Mouse (Mus musculus) MEL (cell line): ENCODE results near the gene Odf3b.

Source experiments
- CTCF ChIP-seq, 3 experiments: IDR thresholded peaks in 2 of 3; conservative IDR thresholded peaks in 1 of 3; 2 replicates each; pipeline ENCODE4 v1.5.1; 2011 to 2012; ENCODE audit warnings: low read length in 3 of 3, low read depth in 2 of 3, mild to moderate bottlenecking in 2 of 3, improper control_type of control experiment in 1 of 3, inconsistent platforms in 1 of 3, mixed read lengths in 1 of 3, moderate library complexity in 1 of 3; ENCODE audit not compliant: control insufficient read depth in 1 of 3, insufficient read depth in 1 of 3, poor library complexity in 1 of 3, severe bottlenecking in 1 of 3
- ELF1 ChIP-seq: IDR thresholded peaks from 2 replicates; pipeline ENCODE4 v1.6.1; 2014; ENCODE audit warnings: low read depth, mild to moderate bottlenecking, inconsistent platforms, low read length, improper control_type of control experiment, moderate library complexity
- EP300 ChIP-seq, 2 experiments: IDR thresholded peaks; 2 replicates each; pipeline ENCODE4 v1.6.1; 2011; ENCODE audit warnings: improper control_type of control experiment in 2 of 2, low read length in 2 of 2, low read depth in 1 of 2, mild to moderate bottlenecking in 1 of 2
- JUND ChIP-seq: IDR thresholded peaks from 2 replicates; pipeline ENCODE4 v1.6.1; 2011; ENCODE audit warnings: low read depth, mild to moderate bottlenecking, improper control_type of control experiment, low read length
- POLR2A ChIP-seq, 2 experiments: IDR thresholded peaks; 2 replicates each; pipeline ENCODE4 v1.6.1; 2011 to 2012; ENCODE audit warnings: low read length in 2 of 2, mild to moderate bottlenecking in 2 of 2, control low read depth in 1 of 2, improper control_type of control experiment in 1 of 2, low read depth in 1 of 2, moderate library complexity in 1 of 2; ENCODE audit not compliant: control insufficient read depth in 1 of 2, insufficient read depth in 1 of 2, poor library complexity in 1 of 2
- POLR2AphosphoS2 ChIP-seq: IDR thresholded peaks from 2 replicates; pipeline ENCODE4 v1.6.1; 2011; ENCODE audit warnings: low read length, improper control_type of control experiment
- TAL1 ChIP-seq: IDR thresholded peaks from 2 replicates; pipeline ENCODE4 v1.6.1; 2012; ENCODE audit warnings: mild to moderate bottlenecking, inconsistent platforms, low read length, moderate library complexity, mixed read lengths
- TCF12 ChIP-seq: IDR thresholded peaks from 2 replicates; pipeline ENCODE4 v1.6.1; 2014; ENCODE audit warnings: low read depth, mild to moderate bottlenecking, inconsistent platforms, low read length, improper control_type of control experiment, moderate library complexity
- UBTF ChIP-seq: IDR thresholded peaks from 2 replicates; pipeline ENCODE4 v1.6.1; 2012; ENCODE audit warnings: low read depth, mild to moderate bottlenecking, inconsistent platforms, low read length, improper control_type of control experiment, moderate library complexity, borderline replicate concordance; ENCODE audit not compliant: insufficient read depth
- ZKSCAN1 ChIP-seq: IDR thresholded peaks from 2 replicates; pipeline ENCODE4 v1.6.1; 2012; ENCODE audit warnings: low read depth, mild to moderate bottlenecking, inconsistent platforms, low read length, improper control_type of control experiment, moderate library complexity

GRCm38 (mm10) chr15:89398146-89398545 lies 19.1 kb upstream of the Odf3b start:
- TF ChIP-seq CTCF (IDR thresholded peaks at IDR 0.05 in 2 of 3, conservative IDR thresholded peaks at IDR 0.05 in 1 of 3; ENCODE audit: control insufficient read depth in 1 of 3, insufficient read depth in 1 of 3, low read depth in 2 of 3, low read length in 3 of 3, poor library complexity in 1 of 3, severe bottlenecking in 1 of 3): no peak
- no peak for TF ChIP-seq ZKSCAN1
- TF ChIP-seq UBTF: no peak
- TF ChIP-seq EP300 (IDR thresholded peaks at IDR 0.05; ENCODE audit: low read depth in 1 of 2, low read length in 2 of 2): no peak
- TF ChIP-seq POLR2A (IDR thresholded peaks at IDR 0.05; ENCODE audit: control insufficient read depth in 1 of 2, insufficient read depth in 1 of 2, low read depth in 1 of 2, low read length in 2 of 2, poor library complexity in 1 of 2): no peak
- TF ChIP-seq ELF1: no peak
- no peak for TF ChIP-seq TAL1
- TF ChIP-seq POLR2AphosphoS2: no peak
- no peak for TF ChIP-seq TCF12
- TF ChIP-seq JUND: no peak
